Mouse (Mus musculus): ENCODE measurements around the gene Inafm1.
"Not testable (repeated sequence)": the region's sequence is repeated elsewhere in the genome, so short reads cannot be mapped to it uniquely, and the experiment has no call there.

Inafm1 gene

DNA sequence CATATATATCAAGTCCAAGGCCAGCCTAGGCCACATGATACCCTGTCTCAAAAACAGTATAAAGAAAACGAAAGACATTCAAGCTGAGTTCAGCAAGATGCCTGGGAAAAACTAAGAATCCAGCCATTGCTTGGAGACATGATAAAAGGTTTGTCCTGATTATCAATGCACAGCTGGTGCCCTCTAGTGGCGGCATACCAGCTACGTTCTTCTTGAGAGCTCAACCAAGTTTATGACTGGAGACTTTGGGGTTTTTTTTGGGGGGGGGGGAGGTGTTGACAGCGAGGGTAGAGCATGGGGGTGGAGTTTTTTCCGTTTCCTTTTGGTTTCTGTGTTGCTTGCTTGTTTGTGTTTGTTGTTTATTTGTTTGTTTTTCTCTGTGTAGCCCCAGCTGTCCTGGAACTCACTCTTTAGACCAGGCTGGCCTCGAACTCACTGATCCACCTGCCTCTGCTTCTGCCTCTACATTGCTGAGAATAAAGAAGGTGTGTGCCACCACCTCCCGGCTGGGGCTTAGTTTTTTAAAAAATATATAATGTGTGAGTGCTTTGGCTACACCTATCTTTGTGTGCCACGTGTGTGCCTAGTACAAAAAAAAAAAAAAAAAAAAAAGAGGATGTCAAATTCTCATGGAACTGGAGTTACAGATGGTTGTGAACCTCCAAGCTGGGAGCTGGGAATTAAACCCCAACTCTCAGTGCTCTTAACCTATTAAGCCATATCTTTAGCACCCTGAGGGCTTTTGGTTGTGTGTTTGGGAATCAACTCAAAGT is 10.2 kb downstream of the Inafm1 start:
- DNase-seq (ENCODE audit: extremely low spot score), result peak; percentile 64

DNA sequence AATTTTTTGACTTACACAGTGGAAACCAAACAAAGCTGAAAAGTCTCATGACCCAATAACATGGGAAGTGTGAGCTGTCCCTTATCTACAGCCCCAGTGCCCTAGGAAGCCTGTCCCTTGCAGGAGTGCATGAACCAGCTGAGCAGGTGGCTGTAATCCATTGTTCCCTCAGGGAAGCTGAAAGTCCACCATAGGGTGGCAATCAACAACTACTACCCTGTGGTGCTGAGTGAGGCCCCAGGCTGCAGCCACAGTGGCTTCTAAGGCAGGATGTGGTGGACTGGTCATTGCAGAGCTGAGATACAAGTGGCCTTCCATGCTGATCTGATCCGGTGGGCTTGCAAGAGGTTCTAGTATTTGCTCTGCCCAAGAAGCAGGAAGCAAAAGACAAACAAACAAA is 12.3 kb downstream of the Inafm1 start:
- no peak for DNase-seq (ENCODE audit: extremely low spot score)

DNA sequence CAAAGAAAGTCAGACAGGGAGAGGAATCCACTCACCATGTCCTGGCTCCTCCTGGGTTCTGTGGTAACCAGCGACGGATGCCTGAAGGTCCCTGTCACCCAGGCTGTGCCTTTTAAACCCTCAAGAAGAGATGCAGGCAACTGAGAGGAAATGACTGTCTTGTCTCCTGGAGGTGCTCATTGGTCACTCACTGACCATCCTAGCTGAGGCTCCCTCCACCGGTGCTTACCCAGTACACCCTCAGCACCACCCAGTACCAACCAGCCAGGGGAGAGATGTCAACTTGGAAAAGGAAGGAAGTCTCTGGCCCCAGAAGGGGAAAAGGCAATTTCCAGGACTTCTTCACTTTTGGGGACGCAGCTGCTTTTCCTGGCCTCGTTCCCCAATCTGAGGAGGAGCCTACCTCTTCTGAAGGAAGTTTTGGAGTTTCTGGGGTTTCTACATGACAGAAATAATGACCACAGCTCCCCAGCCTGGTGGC is 14.3 kb downstream of the Inafm1 start, which contains the start of gene C5ar1:
C5ar1 (minus strand) TSS at position 431 of the 481 bp plus-strand sequence.
- no peak for DNase-seq (ENCODE audit: extremely low spot score)

DNA sequence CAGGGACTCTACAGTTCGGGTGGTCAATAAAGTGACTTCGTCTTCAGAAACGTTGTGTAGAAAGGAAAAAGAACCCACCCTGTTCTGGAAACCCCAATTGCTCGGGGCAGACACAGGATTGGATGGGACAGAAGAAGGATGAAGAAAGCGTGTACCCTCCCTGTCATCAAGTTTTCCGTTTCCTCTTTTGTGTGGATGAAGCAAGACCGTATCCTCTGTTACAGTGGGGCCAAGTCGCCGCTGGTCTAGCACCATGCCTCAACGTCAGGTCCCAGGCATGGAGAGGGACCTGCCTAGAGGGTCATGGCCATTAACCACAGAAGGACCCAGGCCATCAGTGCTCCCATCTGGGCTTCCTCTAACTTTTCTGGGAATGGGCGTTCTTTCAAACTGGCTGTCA is 15.6 kb downstream of the Inafm1 start:
- DNase-seq (ENCODE audit: extremely low spot score), result no peak

DNA sequence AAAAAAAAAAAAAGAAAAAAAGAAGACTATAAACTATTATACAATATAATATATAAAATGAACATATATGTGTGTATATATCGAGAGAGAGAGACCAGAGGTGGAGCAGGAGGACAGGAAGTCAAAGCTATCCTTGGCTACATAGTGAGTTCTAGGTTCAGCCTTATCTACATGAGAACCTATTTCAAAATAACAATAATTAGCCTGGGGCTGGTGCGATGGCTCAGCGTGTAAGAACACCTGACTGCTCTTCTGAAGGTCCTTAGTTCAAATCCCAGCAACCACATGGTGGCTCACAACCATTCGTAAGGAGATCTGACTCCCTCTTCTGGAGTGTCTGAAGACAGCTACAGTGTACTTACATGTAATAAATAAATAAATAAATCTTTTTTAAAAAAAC is 17.5 kb downstream of the Inafm1 start:
- not testable (repeated sequence) for DNase-seq (ENCODE audit: extremely low spot score)

DNA sequence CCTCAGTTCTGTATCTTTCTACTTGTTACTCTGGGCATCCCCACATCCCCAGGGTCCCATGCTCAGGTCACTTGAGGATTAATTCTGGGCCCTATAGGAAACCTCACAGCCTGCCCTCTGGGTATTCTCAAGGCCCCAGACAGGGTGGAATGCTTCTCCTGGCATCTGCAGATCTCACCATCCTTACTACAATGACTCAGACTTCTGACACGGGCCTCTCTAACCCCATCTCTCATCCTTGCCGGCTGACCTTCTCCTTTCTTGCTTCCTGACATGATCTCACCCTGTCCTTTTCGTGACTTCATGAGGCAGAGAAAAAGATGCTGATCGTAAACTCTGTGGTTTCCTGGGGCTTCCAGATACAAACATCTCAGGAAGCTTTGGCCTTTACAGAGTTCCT is 19.2 kb downstream of the Inafm1 start:
- no peak for DNase-seq (ENCODE audit: extremely low spot score)

DNA sequence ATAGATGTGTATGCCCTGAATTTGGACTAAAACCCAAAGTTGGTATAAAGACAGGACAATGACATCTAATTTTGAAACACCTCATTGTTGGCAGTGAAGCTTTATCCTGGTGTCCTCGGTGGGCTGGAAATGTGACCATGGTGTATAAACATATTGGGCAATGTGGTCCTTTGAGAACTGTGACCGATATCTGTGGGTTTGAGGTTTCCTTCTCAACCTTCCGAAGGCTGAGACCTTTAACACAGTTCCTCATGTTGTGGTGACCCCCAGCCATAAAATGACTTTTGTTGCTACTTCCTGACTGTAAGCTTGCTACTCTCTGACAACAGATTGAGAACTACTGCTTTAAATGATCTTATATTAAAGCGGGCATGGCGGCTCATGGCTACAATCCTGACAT is 22.7 kb downstream of the Inafm1 start:
- DNase-seq (ENCODE audit: extremely low spot score), result no peak

DNA sequence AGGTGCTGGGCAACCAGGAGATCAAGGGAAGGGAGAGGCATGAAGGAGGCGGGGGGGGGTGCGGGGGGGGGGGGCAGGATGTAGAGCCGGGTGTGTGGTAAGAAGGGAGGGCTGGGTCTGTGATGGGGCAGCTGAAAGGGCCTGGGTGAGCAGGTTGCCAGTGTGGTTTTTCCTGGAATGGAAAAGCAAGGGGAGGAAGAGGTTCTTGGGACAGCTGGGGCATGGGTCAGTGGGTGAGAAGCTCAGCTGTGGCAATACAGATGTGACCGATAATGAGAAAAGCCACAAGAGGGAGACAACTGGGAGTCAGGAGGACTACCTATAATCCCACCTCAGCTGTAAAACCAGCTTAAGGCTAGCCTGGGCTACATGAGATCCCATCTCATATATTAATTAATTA is 27.5 kb downstream of the Inafm1 start:
- DNase-seq (ENCODE audit: extremely low spot score), result no peak

DNA sequence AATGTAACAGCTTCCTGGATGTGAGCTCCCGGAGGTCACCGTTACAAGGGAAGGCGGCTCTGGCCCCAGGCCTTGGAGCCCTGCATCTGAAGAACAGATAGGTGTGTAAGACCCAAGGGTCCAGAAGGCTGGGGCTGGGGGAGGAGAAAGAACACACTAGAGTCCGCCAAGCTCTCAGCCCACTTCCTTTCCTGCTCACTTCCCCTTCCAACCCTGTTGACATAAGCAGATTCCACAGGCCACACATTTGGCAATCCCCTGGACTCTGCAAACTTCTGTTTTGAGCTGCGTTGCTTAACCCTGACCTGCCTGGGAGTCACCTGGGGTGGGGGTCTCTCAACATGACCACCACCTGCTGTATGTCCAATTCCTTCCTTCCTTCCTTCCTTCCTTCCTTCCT is 29.4 kb downstream of the Inafm1 start, which contains the start of gene C5ar2:
C5ar2 (minus strand) TSS at position 88 of the 400 bp plus-strand sequence.
- DNase-seq (ENCODE audit: extremely low spot score), result no peak

DNA sequence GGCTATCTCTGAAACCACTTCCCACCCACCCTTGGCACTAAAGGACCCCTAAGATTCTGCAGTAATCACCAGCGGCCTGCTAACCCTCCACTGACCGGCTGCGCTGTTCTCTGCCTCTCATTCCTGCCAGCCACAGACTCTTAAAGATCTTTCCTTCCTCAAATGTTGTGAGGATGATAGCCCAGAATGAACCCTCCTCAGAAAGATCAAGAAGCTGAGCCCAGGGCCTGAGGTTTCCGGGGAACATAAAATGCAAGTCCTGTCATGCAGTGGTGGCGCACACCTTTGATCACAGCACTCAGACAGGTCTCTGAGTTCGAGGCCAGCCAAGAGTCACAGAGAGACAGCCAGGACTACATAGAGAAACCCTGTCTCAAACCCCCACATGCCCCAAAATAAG is 31.2 kb downstream of the Inafm1 start:
- no peak for DNase-seq (ENCODE audit: extremely low spot score)

DNA sequence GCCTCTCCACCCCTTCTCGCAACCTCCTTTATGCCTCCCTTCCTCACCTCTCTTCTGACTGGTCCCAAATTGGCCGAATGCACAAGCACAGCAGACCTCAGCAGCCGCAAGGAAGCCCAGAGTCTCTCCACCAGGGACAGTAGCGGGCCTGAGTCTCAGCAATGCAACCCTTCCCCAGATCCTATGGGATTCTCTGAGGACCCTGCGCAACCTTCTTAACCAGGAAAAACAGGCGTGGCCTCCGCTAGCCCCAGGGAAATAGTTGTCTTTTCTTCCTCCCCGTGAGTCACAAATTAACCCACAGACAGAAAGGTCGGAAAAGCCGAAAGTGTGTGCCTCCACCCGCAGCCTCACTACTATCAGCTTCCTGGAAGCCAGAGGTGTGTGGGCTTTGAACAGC is 31.6 kb downstream of the Inafm1 start:
- DNase-seq (ENCODE audit: extremely low spot score), result no peak

DNA sequence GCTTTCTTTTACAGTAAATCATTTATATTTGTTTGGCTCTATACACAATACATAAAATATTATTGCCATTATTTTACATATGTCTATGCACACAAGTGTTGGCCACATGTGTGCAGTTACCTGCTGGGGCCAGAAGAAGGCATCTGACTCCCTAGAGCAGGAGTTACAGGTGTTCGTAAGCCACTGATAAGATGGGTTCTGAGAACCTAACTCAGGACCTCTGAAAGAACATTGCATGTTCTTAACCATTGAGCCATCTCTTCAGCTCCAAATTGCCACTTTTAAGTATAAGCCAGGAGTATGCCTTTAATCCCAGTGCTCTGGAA is 32.5 kb downstream of the Inafm1 start:
- no peak for DNase-seq (ENCODE audit: extremely low spot score)

DNA sequence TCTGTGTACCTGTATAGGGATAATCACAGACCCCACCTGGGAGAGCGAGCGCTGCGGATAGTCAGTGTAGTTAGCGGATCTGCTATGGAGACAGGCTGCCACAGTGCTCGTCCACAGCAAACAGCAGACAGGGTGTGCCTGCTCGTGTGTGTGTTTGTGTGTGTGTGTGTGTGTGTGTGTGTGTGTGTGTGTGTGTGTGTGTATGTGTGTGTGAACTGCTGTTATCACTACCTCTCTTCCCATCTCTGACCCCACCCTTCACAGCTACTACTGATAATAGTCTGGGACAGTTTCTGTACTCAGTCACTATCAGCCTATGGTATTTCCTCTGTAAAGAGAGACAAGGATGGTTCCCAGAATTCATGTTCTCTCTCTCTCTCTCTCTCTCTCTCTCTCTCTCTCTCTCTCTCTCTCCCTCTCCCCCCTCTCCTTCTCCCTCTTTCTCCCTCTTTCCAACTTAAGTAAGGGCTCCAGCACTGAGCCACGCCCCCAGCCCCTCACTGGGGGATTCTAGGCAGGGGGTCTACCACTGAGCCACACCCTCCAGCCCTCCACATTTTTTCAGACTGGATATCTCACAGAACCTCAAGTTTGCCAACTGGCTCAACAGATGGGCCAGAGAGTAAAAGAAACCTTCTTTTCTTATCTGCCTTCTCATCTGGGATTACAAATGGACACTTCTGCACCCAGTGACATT is 33.0 kb downstream of the Inafm1 start:
- DNase-seq (ENCODE audit: extremely low spot score), result no peak

DNA sequence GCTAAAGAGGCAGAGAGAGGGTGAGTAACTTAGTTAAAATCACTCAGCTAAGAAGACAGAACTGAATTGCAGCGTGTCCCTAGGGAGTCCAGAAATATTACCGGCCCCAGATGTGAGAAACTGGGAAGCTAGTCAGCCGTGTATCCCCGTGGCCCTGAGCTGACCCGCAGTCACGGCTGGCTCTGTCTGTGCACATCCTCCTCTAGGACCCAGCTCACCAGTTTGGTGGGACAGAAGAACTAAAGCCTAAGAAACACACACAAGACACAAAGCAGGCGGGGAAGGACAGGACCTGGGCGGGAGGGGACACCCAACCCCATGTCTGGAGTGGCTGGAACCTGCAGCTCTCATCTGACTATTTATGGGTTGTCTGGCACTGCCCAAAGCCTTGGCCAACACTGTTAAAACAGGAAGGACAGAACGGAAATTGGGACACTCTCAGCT is 33.8 kb downstream of the Inafm1 start:
- DNase-seq (ENCODE audit: extremely low spot score), result no peak

DNA sequence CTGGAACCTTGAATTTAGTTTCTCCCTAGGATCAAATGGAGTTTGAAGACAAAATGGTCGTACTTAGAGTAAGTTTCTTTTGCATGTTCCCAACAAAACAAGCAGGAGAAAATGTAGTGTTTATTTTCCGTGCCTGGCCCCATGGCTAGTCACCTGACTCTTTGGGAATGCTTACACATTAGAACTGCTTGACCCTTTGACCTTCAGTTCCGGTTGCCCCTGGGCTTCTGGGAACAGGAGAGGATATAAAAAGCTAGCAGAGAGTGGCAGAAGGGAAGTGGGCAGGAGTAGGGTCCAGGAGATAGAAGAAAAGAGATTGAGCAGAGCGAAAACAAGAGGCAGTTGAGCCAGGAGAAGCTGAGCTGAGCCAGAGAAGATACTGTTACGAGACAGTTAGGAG is 43.5 kb downstream of the Inafm1 start:
- peak; percentile 70 for DNase-seq (ENCODE audit: extremely low spot score)
